Mouse (Mus musculus) liver, adult 2 months (tissue): Measurements from ENCODE around the gene Tnfsf11. TPM values are rescaled to one million over a fixed set of nuclear protein-coding genes. Genes with fewer than 3 reads are reported as not detected.

Source experiments
- DNase-seq: peaks from one replicate; pipeline ENCODE4 v3.0.0-alpha.2; 2011; ENCODE audit warnings: low read depth, low spot score; ENCODE audit errors: extremely low read depth
- H3K27ac ChIP-seq: fragments of 200-500 bp; replicated peaks from 2 replicates; pipeline ENCODE4 v1.5.1; 2012; ENCODE audit warnings: low read depth, mild to moderate bottlenecking, control low read depth, inconsistent platforms, low read length; ENCODE audit not compliant: insufficient read depth
- H3K27me3 ChIP-seq: fragments of 200-500 bp; 2 replicates; pipeline ENCODE4 v1.6.1; 2012; ENCODE audit warnings: mild to moderate bottlenecking, moderate library complexity, low read length, inconsistent platforms; ENCODE audit not compliant: control insufficient read depth, insufficient read depth
- H3K36me3 ChIP-seq: fragments of 200-500 bp; 2 replicates; pipeline ENCODE4 v1.6.1; 2012; ENCODE audit warnings: low read length, inconsistent platforms; ENCODE audit not compliant: control insufficient read depth, insufficient read depth
- H3K4me1 ChIP-seq: fragments of 200-500 bp; 2 replicates; pipeline ENCODE4 v1.6.1; 2011; ENCODE audit warnings: low read length; ENCODE audit not compliant: control insufficient read depth, insufficient read depth
- H3K4me3 ChIP-seq: fragments of 200-500 bp; 2 replicates; pipeline ENCODE4 v1.5.1; 2011; ENCODE audit warnings: low read depth, mild to moderate bottlenecking, control low read depth, low read length, moderate library complexity; ENCODE audit not compliant: insufficient read depth
- H3K79me2 ChIP-seq: fragments of 200-500 bp; 2 replicates; pipeline ENCODE4 v1.6.1; 2012; ENCODE audit warnings: inconsistent platforms, mild to moderate bottlenecking, low read length, moderate library complexity; ENCODE audit not compliant: control insufficient read depth, insufficient read depth
- H3K9ac ChIP-seq: fragments of 200-500 bp; 2 replicates; pipeline ENCODE4 v1.6.1; 2012; ENCODE audit warnings: low read depth, mild to moderate bottlenecking, control low read depth, inconsistent platforms, low read length
- CTCF ChIP-seq: fragments of 200-500 bp; IDR thresholded peaks from 2 replicates; pipeline ENCODE4 v1.5.1; 2011; ENCODE audit warnings: low read depth, low read length, control low read depth
- POLR2A ChIP-seq: fragments of 200-500 bp; IDR thresholded peaks from 2 replicates; pipeline ENCODE4 v1.6.1; 2011; ENCODE audit warnings: low read length, control low read depth; ENCODE audit not compliant: insufficient read depth; ENCODE audit errors: extremely low read depth
- WGBS: fragments of 180-500 bp; shearing (Covaris S2); methylation state at CpG from one replicate; pipeline ENCODE4 v1.1.7; 2018; 5-methylcytosine and 5-hydroxymethylcytosine counted together
- polyA plus RNA-seq: library from polyadenylated mRNA; depleted of rRNA; stranded (reverse); fragments of >200 nt; gene quantifications from 2 replicates; pipeline ENCODE4 v1.2.3, GENCODE M21; 2012
- total RNA-seq: library from RNA; depleted of rRNA; stranded (reverse); fragments of >200 nt; gene quantifications from 2 replicates; pipeline ENCODE4 v1.2.3, GENCODE M21; 2014

Tnfsf11 gene
- total and polyA plus RNA-seq, 2 experiments = 0.09 TPM; not detected in 1

- no peak for TF ChIP-seq POLR2A
- no peak for TF ChIP-seq CTCF
Observed at GRCm38 (mm10) chr14:78323356-78323755, 15.5 kb upstream of the Tnfsf11 start.

GRCm38 (mm10) chr14:78322916-78323315 lies 15.1 kb upstream of the Tnfsf11 start:
- Histone ChIP-seq H3K4me1 (peaks cover 3% of the 10 kb centered on the region), H3K79me2 (no peaks in the 10 kb centered on the region), H3K27ac (no peak overlapping the region), H3K27me3 (no peaks in the 10 kb centered on the region), H3K4me3 (no peak overlapping the region), H3K36me3 (no peaks in the 10 kb centered on the region), H3K9ac (no peak overlapping the region)
- WGBS = 85% methylated on average over 9 of the region's 9 CpGs
- TF ChIP-seq CTCF = no peak
- no peak for TF ChIP-seq POLR2A
- no peak for DNase-seq

More at GRCm38 (mm10) chr14:78323356-78323755, 15.5 kb upstream of the Tnfsf11 start:
- WGBS = 18% methylated on average over 1 of the region's 1 CpGs
- Histone ChIP-seq H3K4me3 (no peak overlapping the region), H3K79me2 (no peaks in the 10 kb centered on the region), H3K4me1 (peaks cover 3% of the 10 kb centered on the region), H3K27ac (no peak overlapping the region), H3K9ac (no peak overlapping the region), H3K27me3 (no peaks in the 10 kb centered on the region), H3K36me3 (no peaks in the 10 kb centered on the region)
- DNase-seq = peak; percentile 62

- Histone ChIP-seq H3K9ac (no peak overlapping the region), H3K79me2 (no peaks in the 10 kb centered on the region), H3K27me3 (no peaks in the 10 kb centered on the region), H3K27ac (no peak overlapping the region), H3K4me1 (peaks cover 3% of the 10 kb centered on the region), H3K4me3 (no peak overlapping the region), H3K36me3 (no peaks in the 10 kb centered on the region)
- no peak for DNase-seq
- no peak for TF ChIP-seq CTCF
- TF ChIP-seq POLR2A = no peak
- 83% methylated on average over 6 of the region's 6 CpGs for WGBS
Observed at GRCm38 (mm10) chr14:78320248-78320647, 12.4 kb upstream of the Tnfsf11 start.

- no peak for DNase-seq
- 81% methylated on average over 5 of the region's 5 CpGs for WGBS
- H3K27ac ChIP-seq = no peak overlapping the region
- no peaks in the 10 kb centered on the region for H3K79me2 ChIP-seq
- H3K4me3 ChIP-seq = no peak overlapping the region
- H3K36me3 ChIP-seq = no peaks in the 10 kb centered on the region
- H3K27me3 ChIP-seq = no peaks in the 10 kb centered on the region
- no peak overlapping the region for H3K9ac ChIP-seq
- peaks cover 3% of the 10 kb centered on the region for H3K4me1 ChIP-seq
- TF ChIP-seq CTCF = no peak
- TF ChIP-seq POLR2A = no peak
Observed at GRCm38 (mm10) chr14:78319580-78319979, 11.7 kb upstream of the Tnfsf11 start.

GRCm38 (mm10) chr14:78319000-78319399 lies 11.2 kb upstream of the Tnfsf11 start:
- TF ChIP-seq CTCF = no peak
- no peak for TF ChIP-seq POLR2A
- no peak for DNase-seq
- Histone ChIP-seq H3K4me1 (peaks cover 3% of the 10 kb centered on the region), H3K27me3 (no peaks in the 10 kb centered on the region), H3K79me2 (no peaks in the 10 kb centered on the region), H3K4me3 (no peak overlapping the region), H3K27ac (no peak overlapping the region), H3K36me3 (no peaks in the 10 kb centered on the region), H3K9ac (no peak overlapping the region)
- WGBS = 80% methylated on average over 3 of the region's 3 CpGs

- Histone ChIP-seq H3K27ac (no peak overlapping the region), H3K27me3 (no peaks in the 10 kb centered on the region), H3K79me2 (no peaks in the 10 kb centered on the region), H3K4me3 (no peak overlapping the region), H3K4me1 (no peaks in the 10 kb centered on the region), H3K36me3 (no peaks in the 10 kb centered on the region), H3K9ac (no peak overlapping the region)
- WGBS = 77% methylated on average over 5 of the region's 5 CpGs
- no peak for DNase-seq
- TF ChIP-seq CTCF (no peak), POLR2A (no peak)
Observed at GRCm38 (mm10) chr14:78317623-78318022, 9.8 kb upstream of the Tnfsf11 start.
